12 mouse cellular contexts compared by ENCODE assay signal in the genomic region with DNA sequence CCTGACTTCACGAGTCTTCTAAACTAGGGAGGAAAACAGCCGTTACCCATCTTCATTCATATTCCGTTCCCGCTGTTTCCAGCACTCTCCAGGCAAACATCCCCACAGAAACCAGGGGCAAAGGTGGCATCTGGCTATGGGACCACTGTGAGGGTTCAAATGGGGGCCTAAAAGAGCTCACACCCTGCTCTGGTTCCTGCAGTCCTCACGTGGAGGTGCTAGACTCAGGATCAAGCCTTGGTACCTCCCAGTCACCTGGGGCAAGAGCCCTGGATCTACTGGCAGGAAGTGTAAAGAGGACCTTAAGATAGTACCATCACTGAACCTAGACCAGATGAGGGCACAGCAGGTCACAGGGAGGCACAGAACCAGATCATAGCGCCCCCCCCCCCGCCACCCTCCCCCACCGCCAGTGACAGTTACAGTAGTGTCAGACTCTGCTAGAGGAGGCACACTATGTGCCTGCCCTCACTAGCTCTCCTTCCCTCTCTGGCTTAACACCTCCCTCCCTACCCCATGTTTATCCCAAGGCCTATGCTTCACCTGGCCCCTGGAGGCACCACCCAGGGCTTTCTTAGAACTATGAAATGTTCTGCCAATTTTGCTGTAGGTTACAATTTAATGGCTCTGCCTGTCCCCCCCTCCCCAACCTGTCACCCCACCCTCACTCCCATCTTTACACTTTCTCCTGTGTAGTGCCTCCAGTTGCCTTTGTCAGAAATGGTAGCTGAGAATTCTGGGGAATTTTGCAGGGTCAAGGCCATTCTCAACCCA. TPM values are rescaled to one million over a fixed set of nuclear protein-coding genes. Genes with fewer than 3 reads are reported as not detected.
DNase-seq lines count a peak whose midpoint lies in the region; ATAC-seq and TF ChIP-seq lines count a peak whose summit lies in the region.
"Had no signal": no experiment of that assay in that cellular context is flagged by ENCODE, and none has a peak within 500 bp of the region (broad histone marks: within the 10 kb centered on the region; RNA-seq: fewer than 3 reads in every experiment).

No protein-coding gene starts in this region.

- dilution Hi-C loops in CH12.LX (cut with MboI; ENCODE audit: extremely low pct_ligation_motif_present, extremely low pct_unique_long_range_greater_than_20kb, low sequenced_read_pairs), result no loop called here

- ATAC-seq in limb, embryonic 13.5 days (ENCODE audit: low FRiP score, low read depth), result 0 out of 2 replicates have a peak, but pooled peaks have one; percentile 21
- ATAC-seq in megakaryocyte, adult 5-6 weeks (ENCODE audit: poor library complexity, severe bottlenecking), result peak; percentile 9; the same call in 1 of the 2 replicates
- ATAC-seq in kidney, embryonic 14.5 days (ENCODE audit: low FRiP score, low TSS enrichment), result no peak
- ATAC-seq: Patski had no signal

- H3K4me2 ChIP-seq in limb, embryonic 13.5 days (replicated peaks), result no peak overlapping the region
- H3K4me2 ChIP-seq in CH12.LX (ENCODE audit: insufficient read depth, low read depth, poor library complexity, severe bottlenecking), result peak overlapping the region; percentile 74
- no peak overlapping the region for H3K4me2 ChIP-seq in kidney, embryonic 14.5 days (replicated peaks; ENCODE audit: low read depth, low read length)
- H3K4me2 ChIP-seq: forebrain, embryonic 13.5 days had no signal

- H3K27ac ChIP-seq in limb, embryonic 13.5 days, result no peak overlapping the region
- H3K27ac ChIP-seq in limb, embryonic 10.5 days, result no peak overlapping the region
- peak overlapping the region; percentile 65 for H3K27ac ChIP-seq in CH12.LX (ENCODE audit: insufficient read depth, low read depth)
- H3K27ac ChIP-seq in kidney, embryonic 14.5 days (ENCODE audit: low read depth, low read length), result no peak overlapping the region
- H3K27ac ChIP-seq: forebrain, embryonic 13.5 days had no signal

- TF ChIP-seq CTCF in CH12.LX (conservative IDR thresholded peaks at IDR 0.05 in 1 of 2, IDR thresholded peaks at IDR 0.05 in 1 of 2; ENCODE audit: low read depth in 2 of 2, low read length in 2 of 2), result no peak

- peaks cover 10% of the 10 kb centered on the region for H3K27me3 ChIP-seq in limb, embryonic 13.5 days
- H3K27me3 ChIP-seq in limb, embryonic 10.5 days (ENCODE audit: low read depth, poor library complexity, severe bottlenecking), result no peaks in the 10 kb centered on the region; the same call in 1 of the 2 replicates
- H3K27me3 ChIP-seq in CH12.LX (replicated peaks), result no peaks in the 10 kb centered on the region
- no peaks in the 10 kb centered on the region for H3K27me3 ChIP-seq in kidney, embryonic 14.5 days (ENCODE audit: control insufficient read depth, insufficient read depth, low read length)
- H3K27me3 ChIP-seq: forebrain, embryonic 13.5 days; Patski had no signal

- WGBS in limb, embryonic 13.5 days, result 27% methylated on average over 8 of the region's 8 CpGs
- 31% methylated on average over 8 of the region's 8 CpGs for WGBS in limb, embryonic 10.5 days
- 30% methylated on average over 8 of the region's 8 CpGs for WGBS in kidney, embryonic 14.5 days

- H3K4me1 ChIP-seq in limb, embryonic 13.5 days, result peaks cover 5% of the 10 kb centered on the region; the same call in 1 of the 2 replicates
- H3K4me1 ChIP-seq in limb, embryonic 10.5 days, result peaks cover 21% of the 10 kb centered on the region
- peaks cover 16 to 48% of the 10 kb centered on the region in 2 experiments for H3K4me1 ChIP-seq in CH12.LX (ENCODE audit: control insufficient read depth in 1 of 2, insufficient read depth in 2 of 2)
- peaks cover 9% of the 10 kb centered on the region; the same call in 1 of the 2 replicates for H3K4me1 ChIP-seq in kidney, embryonic 14.5 days (ENCODE audit: control insufficient read depth, insufficient read depth, low read length)
- H3K4me1 ChIP-seq: forebrain, embryonic 13.5 days had no signal

- H3K9me3 ChIP-seq in limb, embryonic 13.5 days, result no peaks in the 10 kb centered on the region
- H3K9me3 ChIP-seq in limb, embryonic 10.5 days (replicated peaks), result no peaks in the 10 kb centered on the region
- H3K9me3 ChIP-seq in CH12.LX (replicated peaks; ENCODE audit: low read length), result no peaks in the 10 kb centered on the region
- no peaks in the 10 kb centered on the region for H3K9me3 ChIP-seq in kidney, embryonic 14.5 days (ENCODE audit: control insufficient read depth, low read length)
- H3K9me3 ChIP-seq: forebrain, embryonic 13.5 days had no signal

- H3K9ac ChIP-seq in limb, embryonic 13.5 days, result no peak overlapping the region
- H3K9ac ChIP-seq in CH12.LX (ENCODE audit: insufficient read depth, low read depth), result peak overlapping the region; percentile 58
- no peak overlapping the region for H3K9ac ChIP-seq in kidney, embryonic 14.5 days (ENCODE audit: low read depth, low read length)
- H3K9ac ChIP-seq: forebrain, embryonic 13.5 days had no signal

- no peak overlapping the region for H3K4me3 ChIP-seq in limb, embryonic 13.5 days
- H3K4me3 ChIP-seq in limb, embryonic 10.5 days, result no peak overlapping the region
- peak overlapping the region; percentile 61 to 84 (median 62) for H3K4me3 ChIP-seq in CH12.LX (replicated peaks in 1 of 3; ENCODE audit: low read depth in 2 of 3, low read length in 2 of 3, poor library complexity in 1 of 3)
- H3K4me3 ChIP-seq in kidney, embryonic 14.5 days (ENCODE audit: low read length), result no peak overlapping the region
- H3K4me3 ChIP-seq: forebrain, embryonic 13.5 days had no signal

- H3K79me2 ChIP-seq in CH12.LX (replicated peaks; ENCODE audit: control insufficient read depth, extremely low read depth, insufficient read depth, poor library complexity, severe bottlenecking), result peaks cover 7% of the 10 kb centered on the region

- TF ChIP-seq POLR2A in CH12.LX (IDR thresholded peaks at IDR 0.05; ENCODE audit: low read depth, low read length), result no peak

- no peak for DNase-seq in limb, embryonic 10.5 days (ENCODE audit: low spot score)
- DNase-seq in CH12.LX (ENCODE audit: extremely low read depth) (peak; percentile 41), MN1 (ENCODE audit: low spot score) (no peak)
- peak; percentile 49 for DNase-seq in induced T-regulatory cell, adult 2 months (ENCODE audit: low read depth)
- DNase-seq in urinary bladder, postnatal 10 days (ENCODE audit: low spot score), result no peak

- TF ChIP-seq RAD21 in CH12.LX (IDR thresholded peaks at IDR 0.05; ENCODE audit: low read depth, low read length), result no peak

- no peak for TF ChIP-seq EP300 in CH12.LX (IDR thresholded peaks at IDR 0.05; ENCODE audit: low read length)

- peaks cover 32% of the 10 kb centered on the region for H3K36me3 ChIP-seq in limb, embryonic 13.5 days
- peaks cover 32% of the 10 kb centered on the region for H3K36me3 ChIP-seq in limb, embryonic 10.5 days
- H3K36me3 ChIP-seq in CH12.LX (replicated peaks in 1 of 2; ENCODE audit: control insufficient read depth in 1 of 2, insufficient read depth in 1 of 2, low read length in 1 of 2), result peaks cover 16 to 53% of the 10 kb centered on the region in 2 experiments
- H3K36me3 ChIP-seq in kidney, embryonic 14.5 days (ENCODE audit: control insufficient read depth, insufficient read depth, low read length), result peaks cover 19% of the 10 kb centered on the region

- in situ Hi-C loops in CH12.LX (cut with MboI; ENCODE audit: low pct_ligation_motif_present, low pct_unique_long_range_greater_than_20kb, low sequenced_read_pairs), result no loop called here

TF ChIP-seq in CH12.LX, 34 proteins besides CTCF, POLR2A, EP300 and RAD21 (continues in another document):
- no peak for TF ChIP-seq GABPA (IDR thresholded peaks at IDR 0.05; ENCODE audit: insufficient replicate concordance, low read depth, low read length)
- TF ChIP-seq PAX5 (IDR thresholded peaks at IDR 0.05; ENCODE audit: low read length), result no peak
- TF ChIP-seq MAFK (IDR thresholded peaks at IDR 0.05; ENCODE audit: insufficient replicate concordance, low read length), result no peak
- TF ChIP-seq ZC3H11A (IDR thresholded peaks at IDR 0.05; ENCODE audit: low read depth, low read length), result no peak

RNA-seq across cellular contexts. Expression of gene Slc17a9, which starts 1.0 kb away (rescaled TPM):
- 0.62 and 0.98 TPM in 2 replicates for polyA plus RNA-seq in limb, embryonic 13.5 days (2015; fragmentation: Nextera tagmentation; extraction: Ambion mirVana)
- 0.38 and 0.73 TPM in 2 replicates for polyA plus RNA-seq in limb, embryonic 10.5 days (2016; fragmentation: Nextera tagmentation; extraction: Ambion mirVana)
- total RNA-seq in CH12.LX (2012; rRNA removed), result 13.4 and 16.2 TPM in 2 replicates
- total RNA-seq in CH12.LX (2014; rRNA removed), result 6.5 and 7.2 TPM in 2 replicates
- 23.7 and 26.0 TPM in 2 replicates for polyA plus RNA-seq in CH12.LX (2012; ENCODE audit: insufficient read length, low read depth)
- 7.9 and 9.9 TPM in 2 replicates for total RNA-seq in megakaryocyte, adult 5-6 weeks (2015)
- total RNA-seq in megakaryocyte, adult 5-6 weeks (2017), result 5.2 and 7.1 TPM in 2 replicates
- polyA plus RNA-seq in kidney, embryonic 14.5 days (2014; fragmentation: Nextera tagmentation; extraction: Ambion mirVana), result 0.20 and 0.47 TPM in 2 replicates

RNA-seq across cellular contexts. Expression of gene Gid8, which starts 16.1 kb away (rescaled TPM):
- polyA plus RNA-seq in limb, embryonic 13.5 days (2015; fragmentation: Nextera tagmentation; extraction: Ambion mirVana), result 63.0 and 63.8 TPM in 2 replicates
- 44.8 and 53.4 TPM in 2 replicates for polyA plus RNA-seq in limb, embryonic 10.5 days (2016; fragmentation: Nextera tagmentation; extraction: Ambion mirVana)
- total RNA-seq in CH12.LX (2012; rRNA removed) (15.6 and 21.7 TPM in 2 replicates), CH12.LX (2014; rRNA removed) (32.1 and 32.5 TPM in 2 replicates)
- 44.1 and 45.4 TPM in 2 replicates for polyA plus RNA-seq in CH12.LX (2012; ENCODE audit: insufficient read length, low read depth)
- 72.6 and 76.0 TPM in 2 replicates for total RNA-seq in megakaryocyte, adult 5-6 weeks (2015)
- 64.1 and 82.6 TPM in 2 replicates for total RNA-seq in megakaryocyte, adult 5-6 weeks (2017)
- 54.3 and 62.9 TPM in 2 replicates for polyA plus RNA-seq in kidney, embryonic 14.5 days (2014; fragmentation: Nextera tagmentation; extraction: Ambion mirVana)

RNA-seq across cellular contexts. Expression of gene Dido1, which starts 16.2 kb away (rescaled TPM):
- 30.4 and 31.5 TPM in 2 replicates for polyA plus RNA-seq in limb, embryonic 13.5 days (2015; fragmentation: Nextera tagmentation; extraction: Ambion mirVana)
- 33.7 and 40.0 TPM in 2 replicates for polyA plus RNA-seq in limb, embryonic 10.5 days (2016; fragmentation: Nextera tagmentation; extraction: Ambion mirVana)
- total RNA-seq in CH12.LX (2012; rRNA removed), result 24.9 and 30.0 TPM in 2 replicates
- total RNA-seq in CH12.LX (2014; rRNA removed), result 15.5 and 16.4 TPM in 2 replicates
- 25.0 and 25.8 TPM in 2 replicates for polyA plus RNA-seq in CH12.LX (2012; ENCODE audit: insufficient read length, low read depth)
- total RNA-seq in megakaryocyte, adult 5-6 weeks (2015), result 30.0 and 32.1 TPM in 2 replicates
- total RNA-seq in megakaryocyte, adult 5-6 weeks (2017), result 41.3 and 46.9 TPM in 2 replicates
- polyA plus RNA-seq in kidney, embryonic 14.5 days (2014; fragmentation: Nextera tagmentation; extraction: Ambion mirVana), result 25.6 and 39.5 TPM in 2 replicates

RNA-seq across cellular contexts. Expression of gene Bhlhe23, which starts 50.7 kb away (rescaled TPM):
- polyA plus RNA-seq in limb, embryonic 13.5 days (2015; fragmentation: Nextera tagmentation; extraction: Ambion mirVana), result 0.05 TPM in 1 of 2 replicates, not detected in the other
- not detected in 2 replicates for polyA plus RNA-seq in limb, embryonic 10.5 days (2016; fragmentation: Nextera tagmentation; extraction: Ambion mirVana)
- not detected in 2 replicates for total RNA-seq in CH12.LX (2012; rRNA removed)
- total RNA-seq in CH12.LX (2014; rRNA removed), result not detected in 2 replicates
- polyA plus RNA-seq in CH12.LX (2012; ENCODE audit: insufficient read length, low read depth), result not detected in 2 replicates
- total RNA-seq in megakaryocyte, adult 5-6 weeks (2015), result not detected in 2 replicates
- not detected in 2 replicates for total RNA-seq in megakaryocyte, adult 5-6 weeks (2017)
- 0.10 TPM in 1 of 2 replicates, not detected in the other for polyA plus RNA-seq in kidney, embryonic 14.5 days (2014; fragmentation: Nextera tagmentation; extraction: Ambion mirVana)
- total RNA-seq: heart, adult 2 months; megakaryocyte progenitor cell, adult 5-6 weeks had no signal
- polyA plus RNA-seq: heart, adult 2 months; Patski had no signal

Comparison
In these comparisons a context has a peak if more than half of its experiments do, and no peak if none do; other contexts are left out.
1. H3K4me3 ChIP-seq: peak in CH12.LX (3 of 3); none in limb, embryonic 13.5 days (single experiment), limb, embryonic 10.5 days (single experiment) and kidney, embryonic 14.5 days (single experiment).
2. DNase-seq: peak in CH12.LX (single experiment) and induced T-regulatory cell, adult 2 months (single experiment); none in limb, embryonic 10.5 days (single experiment), MN1 (single experiment) and urinary bladder, postnatal 10 days (single experiment).
3. RNA of gene Slc17a9, which starts 1.0 kb away (polyA plus RNA-seq): 23.7 to 26.0 TPM in CH12.LX; 0.38 to 0.73 TPM in limb, embryonic 10.5 days, 0.62 to 0.98 TPM in limb, embryonic 13.5 days and 0.20 to 0.47 TPM in kidney, embryonic 14.5 days; every median in the first group is over 10 times any median in the second.